Mouse (Mus musculus): ENCODE measurements around the gene Ppp1r15b.

Ppp1r15b gene

DNA sequence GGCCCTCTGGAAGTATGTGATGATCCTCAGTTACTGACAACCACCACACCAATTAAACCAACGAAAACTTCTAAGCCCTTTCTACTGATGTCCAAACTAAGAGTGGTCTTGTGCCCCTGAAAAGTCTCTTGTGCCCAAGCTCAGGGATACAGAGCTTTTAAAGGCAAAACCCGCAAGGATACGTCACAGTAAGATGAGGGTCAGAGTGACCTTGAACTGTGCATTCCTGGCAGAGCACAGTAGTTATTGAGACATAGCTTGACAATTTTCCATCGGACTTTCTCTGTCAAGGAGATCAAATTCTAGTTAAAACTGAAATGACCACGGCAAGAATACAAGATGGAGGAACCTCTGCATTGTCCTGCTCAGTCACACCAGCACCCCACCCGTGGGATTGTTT, 9.7 kb upstream of the Ppp1r15b start:
- DNase-seq (ENCODE audit: low spot score in 2 of 2), result no peak

DNA sequence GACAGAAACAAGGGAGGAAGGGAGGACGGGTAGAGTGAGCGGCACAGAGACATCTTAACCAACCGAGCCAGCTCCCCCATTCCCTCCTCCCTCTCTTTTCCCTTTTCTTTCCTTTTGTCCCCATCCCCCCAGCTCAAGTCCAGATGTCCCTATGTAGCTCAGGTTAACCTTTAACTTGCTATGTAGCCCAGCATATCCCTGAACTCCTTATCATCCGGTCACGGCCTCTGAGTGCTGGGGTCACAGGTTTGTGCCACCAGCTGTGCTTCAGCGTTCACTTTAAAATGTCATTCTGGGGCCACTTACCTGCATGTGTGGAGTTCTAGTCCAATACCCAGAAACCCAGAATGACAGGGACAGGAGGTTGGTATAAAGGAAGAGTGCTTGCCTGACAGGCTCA, 6.8 kb upstream of the Ppp1r15b start:
- no peak for DNase-seq (ENCODE audit: low spot score in 2 of 2)

DNA sequence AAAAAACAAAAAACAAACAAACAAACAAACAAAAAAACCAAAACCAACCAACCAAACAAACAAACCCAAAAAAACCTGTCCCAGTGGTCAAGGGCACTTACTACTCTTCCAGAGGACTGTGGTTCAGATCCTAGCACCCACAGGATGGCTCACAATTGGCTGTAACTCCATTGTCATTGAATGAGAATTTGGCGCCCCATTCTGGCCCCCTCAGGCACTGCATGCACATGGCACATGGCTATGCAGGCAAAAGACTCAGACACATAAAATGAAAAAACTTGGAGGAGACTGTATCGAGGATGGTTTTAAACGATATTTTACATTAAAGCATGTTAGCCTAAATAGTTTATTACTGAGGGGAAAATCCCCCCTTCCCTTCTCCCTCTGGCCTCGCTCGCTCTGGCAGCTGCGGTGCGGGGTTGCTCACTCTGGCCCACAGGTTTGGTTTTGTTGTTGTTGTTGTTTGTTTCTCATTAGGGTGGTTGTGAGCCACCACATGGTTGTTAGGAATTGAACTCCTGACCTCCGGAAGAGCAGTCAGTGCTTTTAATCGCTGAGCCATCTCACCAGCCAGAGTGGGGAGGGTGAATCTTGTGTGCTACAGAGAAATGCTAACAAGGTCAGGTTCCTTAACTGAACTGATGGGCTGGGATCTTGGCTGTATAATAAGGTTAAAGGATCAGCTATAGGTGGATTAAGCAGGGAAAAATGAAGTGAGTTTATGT, 5.1 kb upstream of the Ppp1r15b start:
- DNase-seq (ENCODE audit: low spot score in 2 of 2), result no peak

DNA sequence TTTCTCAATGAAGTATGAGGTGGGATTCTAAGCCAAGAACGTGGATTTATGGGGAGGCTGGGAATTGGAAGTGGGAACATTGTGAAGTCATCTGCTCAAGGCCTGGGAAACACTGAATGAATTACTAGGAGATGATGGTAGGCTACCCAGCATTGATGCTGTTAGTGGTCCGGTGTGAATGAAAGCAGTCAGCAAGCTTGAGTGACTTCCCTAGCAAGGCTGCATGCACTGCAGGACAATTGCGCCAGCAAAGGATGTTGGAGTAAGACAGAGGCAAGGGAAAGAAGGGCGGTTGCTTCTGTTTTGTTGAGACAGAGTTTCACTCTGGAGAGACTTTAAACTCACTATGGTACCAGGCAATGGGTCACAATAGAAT, 4.6 kb upstream of the Ppp1r15b start:
- no peak for DNase-seq (ENCODE audit: low spot score in 2 of 2)

DNA sequence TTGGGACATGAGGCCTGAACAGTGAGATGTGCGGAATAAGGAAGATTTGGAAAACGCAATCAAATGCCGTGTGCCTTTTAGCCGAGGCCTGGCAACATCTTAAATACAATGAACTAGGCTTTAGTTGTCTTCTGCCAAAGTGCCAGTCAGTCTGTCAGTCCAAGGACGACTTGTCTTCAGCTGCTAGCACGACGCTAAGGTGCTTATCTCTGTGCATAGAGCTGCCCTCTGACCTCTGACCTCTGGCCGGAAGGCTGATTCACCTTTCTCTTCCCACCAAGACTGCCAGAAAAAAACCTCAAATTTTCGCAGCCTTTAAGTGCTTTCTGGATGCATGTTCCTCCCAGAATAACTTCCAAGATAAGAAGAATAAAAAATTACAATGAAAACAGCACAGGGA, 3.6 kb upstream of the Ppp1r15b start:
- no peak for DNase-seq (ENCODE audit: low spot score in 2 of 2)

DNA sequence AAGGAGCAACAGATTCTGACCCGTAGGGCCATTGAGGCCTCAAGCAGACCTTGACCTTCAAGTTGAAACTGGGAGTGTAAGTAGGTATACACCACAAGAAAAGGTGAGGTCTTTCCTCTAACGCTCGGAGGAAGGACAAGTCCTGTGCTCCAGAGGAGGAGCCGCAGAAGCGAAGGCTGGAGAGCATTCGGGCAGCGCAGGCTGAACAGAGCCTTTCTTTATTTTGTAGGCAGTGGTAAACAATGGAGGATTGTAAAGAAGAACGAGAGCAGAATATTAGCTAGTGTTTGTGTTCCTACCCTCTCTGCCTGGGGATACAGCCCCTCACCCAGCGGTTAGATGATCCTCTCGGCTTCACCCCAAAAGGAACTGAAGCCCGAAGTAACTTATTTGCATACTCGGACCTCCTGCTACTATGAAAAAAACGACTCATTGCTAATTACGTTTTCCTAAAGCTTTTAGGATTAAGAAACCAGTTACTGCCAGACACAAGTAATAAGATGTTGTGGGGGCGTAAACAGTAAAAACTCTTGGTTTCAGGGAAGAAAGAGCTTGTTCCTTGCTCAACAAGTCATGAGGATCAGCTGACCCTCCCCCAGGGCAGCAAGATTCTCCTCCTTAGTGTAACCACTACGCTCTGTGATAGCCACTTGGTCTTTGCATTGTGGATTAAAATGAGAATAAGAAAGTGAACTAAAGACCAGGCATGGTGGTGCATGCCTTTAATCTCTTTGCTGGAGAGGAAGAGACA, 1.3 kb upstream of the Ppp1r15b start:
- DNase-seq (ENCODE audit: low spot score in 2 of 2), result no peak

DNA sequence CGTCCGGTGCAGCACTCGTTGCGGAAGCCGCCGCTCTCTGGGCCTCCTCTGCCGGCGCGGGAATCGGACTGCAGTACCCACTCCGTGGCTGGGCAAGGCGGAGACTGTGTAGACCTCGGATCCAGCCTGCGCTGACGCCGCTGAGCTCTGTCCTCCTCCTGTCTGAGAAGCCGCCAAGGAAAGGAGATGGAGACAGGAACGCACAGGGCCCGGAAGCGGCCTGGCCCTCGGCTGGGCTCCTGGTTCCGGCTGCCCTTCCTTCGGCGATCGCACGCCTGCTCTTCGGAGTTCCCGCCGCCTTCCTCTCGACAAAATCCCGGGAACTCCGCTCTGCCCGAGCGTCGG, 590 bp downstream of the Ppp1r15b start:
- DNase-seq (ENCODE audit: low spot score in 2 of 2), result no peak

DNA sequence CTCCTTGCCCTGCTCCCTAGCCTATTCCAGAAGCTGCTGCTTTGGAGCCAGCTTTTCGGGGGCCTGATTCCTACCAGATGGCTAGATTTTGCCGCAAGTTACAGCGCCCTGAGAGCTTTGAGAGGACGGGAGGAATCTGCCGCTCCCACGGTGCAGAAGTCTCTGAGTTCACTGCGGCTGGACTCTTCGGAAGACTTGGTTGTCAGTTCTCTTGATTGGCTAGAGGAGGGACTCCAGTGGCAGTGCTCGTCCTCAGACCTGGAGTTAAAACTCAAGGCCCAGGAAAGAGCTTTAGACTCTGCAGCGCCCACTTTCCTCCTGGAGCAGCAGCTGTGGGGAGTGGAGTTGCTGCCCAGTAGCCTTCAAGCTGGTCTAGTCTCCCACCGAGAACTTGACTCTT, 993 bp downstream of the Ppp1r15b start:
- no peak for DNase-seq (ENCODE audit: low spot score in 2 of 2)

DNA sequence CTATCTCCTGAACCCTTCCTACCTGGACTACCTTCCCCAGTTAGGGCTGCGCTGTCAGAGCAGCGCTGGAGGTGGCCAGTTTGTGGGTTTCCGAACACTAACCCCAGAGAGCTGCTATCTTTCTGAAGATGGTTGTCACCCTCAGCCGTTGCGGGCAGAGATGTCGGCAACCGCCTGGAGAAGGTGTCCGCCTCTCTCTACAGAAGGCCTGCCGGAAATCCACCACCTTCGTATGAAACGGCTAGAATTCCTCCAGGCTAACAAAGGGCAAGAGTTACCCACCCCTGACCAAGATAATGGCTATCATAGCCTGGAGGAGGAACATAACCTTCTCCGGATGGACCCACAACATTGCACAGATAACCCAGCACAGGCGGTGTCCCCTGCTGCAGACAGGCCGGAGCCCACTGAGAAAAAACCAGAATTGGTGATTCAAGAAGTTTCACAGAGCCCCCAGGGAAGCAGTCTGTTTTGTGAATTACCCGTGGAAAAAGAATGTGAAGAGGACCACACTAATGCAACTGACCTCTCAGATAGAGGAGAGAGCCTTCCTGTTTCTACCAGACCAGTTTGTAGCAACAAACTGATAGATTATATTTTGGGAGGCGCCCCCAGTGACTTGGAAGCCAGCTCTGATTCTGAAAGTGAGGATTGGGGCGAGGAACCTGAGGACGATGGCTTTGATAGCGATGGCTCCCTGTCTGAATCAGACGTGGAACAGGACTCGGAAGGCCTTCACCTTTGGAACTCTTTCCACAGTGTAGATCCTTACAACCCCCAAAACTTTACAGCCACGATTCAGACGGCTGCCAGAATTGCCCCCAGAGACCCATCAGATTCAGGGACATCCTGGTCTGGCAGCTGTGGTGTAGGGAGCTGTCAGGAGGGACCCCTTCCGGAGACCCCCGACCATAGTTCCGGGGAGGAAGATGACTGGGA, 1.7 kb downstream of the Ppp1r15b start:
- no peak for DNase-seq (ENCODE audit: low spot score in 2 of 2)

DNA sequence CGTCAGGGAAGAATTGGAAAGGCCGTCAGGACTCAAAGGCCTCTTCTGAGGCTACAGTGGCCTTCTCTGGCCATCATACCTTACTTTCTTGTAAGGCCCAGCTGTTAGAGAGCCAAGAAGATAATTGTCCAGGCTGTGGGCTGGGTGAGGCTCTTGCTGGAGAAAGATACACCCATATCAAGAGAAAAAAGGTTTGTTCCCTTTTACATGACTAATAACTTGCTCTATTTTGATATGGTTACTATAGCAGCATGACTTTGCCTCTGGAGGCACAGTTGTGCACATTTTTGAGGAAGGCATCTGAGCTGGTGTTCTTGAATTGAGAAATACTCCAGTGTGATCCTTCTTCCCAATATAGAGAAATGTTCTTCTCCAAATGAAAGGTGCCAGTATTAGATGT, 2.5 kb downstream of the Ppp1r15b start:
- no peak for DNase-seq (ENCODE audit: low spot score in 2 of 2)

DNA sequence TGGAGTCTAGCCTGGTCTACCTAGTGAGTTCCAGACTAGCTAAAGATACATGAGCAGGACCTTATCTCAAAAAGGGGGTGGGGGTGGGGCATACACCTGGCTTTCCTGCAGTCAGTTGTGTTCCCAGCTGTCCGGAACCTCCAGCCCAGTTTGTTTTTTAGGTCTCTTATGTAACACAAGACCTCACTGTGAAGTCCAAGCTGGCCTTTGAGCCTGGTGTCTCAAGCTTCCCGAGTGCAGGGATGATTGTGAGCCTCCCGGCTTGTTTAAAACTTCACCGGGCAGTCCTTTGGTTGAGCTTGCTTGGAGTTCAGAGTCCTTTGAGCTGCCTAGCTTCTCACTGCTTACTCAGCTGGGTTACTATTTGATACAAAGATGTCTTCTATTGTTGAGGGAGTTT, 3.1 kb downstream of the Ppp1r15b start:
- DNase-seq (ENCODE audit: low spot score in 2 of 2), result no peak

DNA sequence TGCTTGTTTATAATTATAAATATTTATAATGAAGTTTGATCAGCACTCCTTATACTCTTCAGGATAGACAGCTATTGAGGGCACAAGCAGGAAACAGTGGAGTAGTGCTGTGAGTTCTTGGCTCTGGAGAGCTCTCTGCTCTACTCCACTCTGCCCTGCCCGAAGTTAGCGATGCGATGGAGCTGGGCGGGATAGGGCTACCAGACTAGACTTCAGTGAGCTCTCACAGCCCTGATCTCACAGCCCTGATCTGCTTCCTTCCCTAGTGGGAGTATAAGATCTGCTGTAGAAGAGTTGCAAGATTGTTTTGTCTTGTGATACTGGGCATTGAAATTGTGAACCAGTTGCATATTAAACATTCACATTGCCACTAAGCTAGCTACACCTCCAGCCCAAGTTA, 3.9 kb downstream of the Ppp1r15b start:
- no peak for DNase-seq (ENCODE audit: low spot score in 2 of 2)

DNA sequence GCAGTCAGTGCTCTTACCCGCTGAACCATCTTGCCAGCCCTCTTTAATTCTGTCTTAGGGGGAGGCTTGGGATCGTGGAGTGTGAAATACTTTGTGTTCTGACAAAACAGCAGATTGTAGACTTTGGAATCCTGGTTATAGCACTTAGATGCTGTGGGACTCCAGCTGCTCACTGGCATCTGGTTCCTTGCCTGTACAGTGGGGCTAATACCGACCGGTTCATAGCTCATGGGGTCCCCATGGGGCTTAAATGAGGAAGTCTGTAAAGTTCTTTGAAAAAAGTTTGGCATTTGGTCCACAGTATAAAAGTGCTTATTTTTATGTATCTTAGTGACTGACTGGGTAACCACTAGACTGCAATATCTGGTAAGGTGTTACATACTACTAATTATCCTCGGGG, 4.9 kb downstream of the Ppp1r15b start:
- DNase-seq (ENCODE audit: low spot score in 2 of 2), result no peak

DNA sequence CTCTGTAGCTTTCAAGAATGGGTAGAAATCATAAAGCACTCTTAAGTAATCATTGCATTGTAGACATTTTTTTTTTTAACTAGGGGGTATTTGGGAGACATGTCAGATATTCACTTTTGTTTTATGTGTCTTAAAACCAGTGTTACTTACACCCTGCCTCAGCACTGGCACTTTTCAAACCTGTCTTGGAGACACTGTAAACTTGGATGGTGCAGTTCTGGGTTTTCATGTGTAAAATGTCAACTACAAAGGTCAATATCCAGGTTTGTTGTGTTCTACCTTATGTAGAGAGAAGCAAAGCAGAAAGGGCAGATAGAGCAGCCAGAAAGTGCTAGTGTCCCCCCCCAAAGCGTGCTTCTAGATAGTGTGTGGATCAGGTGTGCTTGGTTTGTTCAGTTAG, 7.5 kb downstream of the Ppp1r15b start:
- DNase-seq (ENCODE audit: low spot score in 2 of 2), result no peak

DNA sequence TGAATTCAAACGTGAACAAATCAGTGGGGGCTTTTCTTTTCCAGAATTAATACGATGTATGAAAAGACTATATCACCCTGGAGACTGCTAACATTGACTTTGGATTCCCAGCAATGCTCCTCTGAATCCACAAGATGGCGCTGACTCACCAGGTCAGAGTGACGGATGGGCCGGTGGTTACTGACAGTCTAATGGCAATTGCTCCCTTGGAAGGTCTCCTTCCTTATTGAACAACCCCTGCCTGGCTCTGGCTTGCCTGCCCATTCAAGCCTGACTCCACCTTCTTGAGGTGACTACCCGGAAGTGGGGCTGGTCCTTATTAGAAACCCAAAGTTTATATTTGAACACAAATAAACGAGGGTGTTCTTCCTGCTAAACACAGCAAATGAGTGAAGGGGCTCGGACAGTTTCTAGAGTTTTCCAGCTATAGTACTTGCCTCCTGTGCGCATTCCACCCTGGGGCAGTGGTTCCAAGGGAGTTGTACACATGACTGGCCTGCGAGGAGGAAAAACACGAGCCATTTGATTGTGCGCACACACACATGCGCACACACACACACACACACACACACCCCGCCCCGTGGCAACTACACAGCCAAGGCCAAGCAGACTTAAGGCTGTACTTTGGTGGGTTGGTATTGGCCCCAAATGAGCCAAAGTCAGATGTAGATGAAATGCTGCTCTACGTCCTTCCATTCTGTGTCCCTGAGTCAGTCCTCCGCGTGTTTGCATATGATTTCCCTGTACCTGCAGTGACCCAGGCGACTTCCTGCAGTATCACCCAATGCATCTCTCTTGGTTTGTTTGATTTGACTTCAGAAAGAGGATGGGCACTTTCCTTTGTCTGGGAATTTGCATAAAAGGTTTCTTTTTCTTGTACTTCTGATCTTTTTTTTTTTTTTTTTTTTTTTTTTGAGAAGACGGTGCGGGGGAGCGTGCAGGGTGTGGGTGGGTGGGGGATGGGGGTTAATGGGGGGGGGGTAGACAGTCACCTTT, 15.4 kb downstream of the Ppp1r15b start:
- peak in 1 of 2 experiments; percentile 61 for DNase-seq (ENCODE audit: low spot score in 2 of 2)

DNA sequence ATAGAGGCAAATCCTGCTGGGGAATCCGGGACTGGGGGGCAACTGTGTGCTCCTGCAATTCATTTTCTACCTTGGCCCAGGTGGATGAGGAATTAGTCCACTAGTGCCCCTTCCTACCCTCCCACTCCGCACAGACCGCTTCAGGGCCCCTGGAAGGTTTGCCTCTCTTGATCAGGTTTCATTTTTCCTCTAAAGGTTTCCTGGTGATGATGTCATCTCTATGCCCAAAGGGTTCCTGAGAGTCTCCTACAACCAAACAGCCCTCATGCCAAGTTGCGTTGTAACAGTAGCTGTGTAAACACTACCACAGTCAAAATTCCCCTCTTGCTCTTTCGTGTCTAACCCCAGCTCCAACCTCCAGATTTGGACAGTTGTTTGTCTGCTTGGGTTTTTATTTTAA, 16.4 kb downstream of the Ppp1r15b start:
- no peak for DNase-seq (ENCODE audit: low spot score in 2 of 2)

DNA sequence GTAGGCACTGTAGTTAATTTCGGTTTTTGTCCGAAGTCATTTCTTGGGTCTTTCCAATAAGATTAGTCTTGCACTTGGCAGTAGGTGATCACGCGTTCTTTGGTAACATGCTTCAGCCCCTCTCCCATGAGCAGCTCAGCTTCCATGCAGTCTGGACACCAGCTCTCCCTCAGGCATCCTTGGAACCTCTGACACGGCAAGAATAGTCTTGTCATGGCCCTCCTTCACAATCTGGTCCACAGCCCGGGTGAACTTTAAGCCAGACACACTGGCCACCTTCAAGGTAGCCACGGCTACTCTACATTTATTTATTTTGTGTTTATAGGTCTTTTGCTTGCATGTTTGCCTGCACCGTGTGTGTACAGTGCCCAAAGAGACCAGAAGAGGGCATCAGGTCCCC, 17.2 kb downstream of the Ppp1r15b start:
- DNase-seq (ENCODE audit: low spot score in 2 of 2), result no peak

DNA sequence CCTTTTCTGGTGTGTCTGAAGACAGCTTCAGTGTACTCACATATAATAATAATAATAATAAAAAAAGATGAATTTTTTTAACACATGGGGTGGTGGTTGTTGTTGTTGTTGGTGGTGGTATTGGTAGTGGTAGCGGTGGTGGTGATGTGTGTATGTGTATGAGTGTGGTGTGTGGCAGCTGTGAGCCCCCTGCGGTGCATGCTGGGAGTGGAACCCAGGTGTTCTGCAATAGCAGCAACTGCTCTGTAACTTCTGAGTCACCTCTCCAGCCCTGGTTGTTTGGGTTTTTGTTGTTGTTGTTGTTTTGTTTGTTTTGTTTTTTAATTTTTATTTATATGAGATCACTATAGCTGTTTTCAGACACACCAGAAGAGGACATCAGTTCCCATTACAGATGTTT, 19.6 kb downstream of the Ppp1r15b start:
- DNase-seq (ENCODE audit: low spot score in 2 of 2), result no peak

DNA sequence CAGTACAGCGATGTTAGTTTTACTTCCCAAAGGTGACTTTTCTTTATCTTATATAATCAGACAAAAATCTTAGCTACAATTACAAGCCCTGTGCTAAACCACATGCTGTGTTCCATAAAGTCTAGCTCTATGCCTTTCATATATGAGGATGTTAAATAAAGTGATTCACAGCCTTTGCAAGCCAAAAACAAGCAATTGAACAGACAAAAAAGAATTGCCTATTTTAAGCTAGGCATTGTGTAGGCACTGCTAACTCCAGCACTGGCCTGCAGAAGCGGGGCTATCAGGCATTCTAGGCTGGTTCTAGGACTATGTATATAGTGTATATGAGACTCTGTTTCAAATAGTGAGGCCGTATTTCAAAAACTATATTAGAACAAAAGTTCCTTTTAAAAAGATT, 21.3 kb downstream of the Ppp1r15b start:
- no peak for DNase-seq (ENCODE audit: low spot score in 2 of 2)

DNA sequence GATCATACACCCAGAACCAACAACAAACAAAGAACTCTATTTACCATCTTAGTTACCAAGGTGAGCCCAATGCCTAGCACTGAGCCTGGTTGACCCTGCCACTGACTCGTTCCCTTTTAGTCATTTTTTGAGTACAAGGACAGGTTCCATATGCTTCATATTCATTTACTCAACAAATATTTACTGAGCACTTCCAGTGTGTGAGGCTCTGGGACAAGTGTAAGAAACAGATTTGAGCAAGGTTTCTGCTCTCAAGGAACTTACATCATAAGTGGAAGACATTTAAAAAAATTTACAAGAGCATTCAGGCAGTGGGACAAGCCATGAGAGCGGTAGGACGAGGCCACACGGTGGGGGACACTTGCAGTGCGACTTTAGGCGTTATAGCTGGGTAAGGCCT, 24.3 kb downstream of the Ppp1r15b start:
- DNase-seq (ENCODE audit: low spot score in 2 of 2), result no peak

DNA sequence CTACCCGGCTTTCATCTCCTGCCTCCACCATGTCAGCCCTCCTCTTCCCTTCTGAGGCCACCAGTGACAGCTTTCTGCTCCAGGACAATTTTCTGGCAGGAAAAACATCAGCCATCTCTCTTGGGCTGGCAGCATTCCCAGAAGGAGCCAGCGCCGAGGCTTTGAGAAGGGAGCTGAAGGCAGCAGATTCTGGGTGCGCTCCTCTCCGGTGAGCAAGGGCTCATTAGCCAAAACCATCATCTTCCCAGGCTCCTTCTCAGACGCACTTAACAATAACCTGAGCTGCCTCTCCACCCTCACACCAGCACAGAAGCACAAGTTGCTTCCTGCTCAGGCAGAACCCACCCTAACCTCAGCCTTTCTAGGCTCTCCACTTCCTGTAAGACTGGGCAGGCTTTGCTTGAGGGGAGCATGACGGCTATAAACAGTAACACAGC, 28.2 kb downstream of the Ppp1r15b start:
- peak; percentile 69 to 78 for DNase-seq (ENCODE audit: low spot score in 2 of 2)
